Mouse (Mus musculus): ENCODE measurements around the gene Gm4131. TPM values are rescaled to one million over a fixed set of nuclear protein-coding genes. Genes with fewer than 3 reads are reported as not detected.

The Gm4131 gene
- polyA plus RNA-seq, 1 experiment from 2014 or later: not detected

GRCm38 (mm10) chr14:62446385-62447213 is 120.1 kb downstream of the Gm4131 start:
- 62% methylated on average over 7 of the region's 7 CpGs for WGBS (ENCODE audit: insufficient replicate concordance)
- Histone ChIP-seq H3K27ac (ENCODE audit: low read length) (no peak overlapping the region), H3K36me3 (ENCODE audit: control insufficient read depth, insufficient read depth) (no peaks in the 10 kb centered on the region), H3K9ac (ENCODE audit: low read depth, low read length) (no peak overlapping the region), H3K4me3 (ENCODE audit: low read depth, low read length) (no peak overlapping the region), H3K4me2 (ENCODE audit: low read depth, low read length) (no peak overlapping the region), H3K9me3 (replicated peaks; ENCODE audit: control insufficient read depth, low read length) (no peaks in the 10 kb centered on the region), H3K4me1 (ENCODE audit: control insufficient read depth, low read depth, low read length) (no peaks in the 10 kb centered on the region), H3K27me3 (ENCODE audit: control insufficient read depth, insufficient read depth, low read depth, low read length) (no peaks in the 10 kb centered on the region)
- no peak for ATAC-seq (ENCODE audit: low read depth)

DNA sequence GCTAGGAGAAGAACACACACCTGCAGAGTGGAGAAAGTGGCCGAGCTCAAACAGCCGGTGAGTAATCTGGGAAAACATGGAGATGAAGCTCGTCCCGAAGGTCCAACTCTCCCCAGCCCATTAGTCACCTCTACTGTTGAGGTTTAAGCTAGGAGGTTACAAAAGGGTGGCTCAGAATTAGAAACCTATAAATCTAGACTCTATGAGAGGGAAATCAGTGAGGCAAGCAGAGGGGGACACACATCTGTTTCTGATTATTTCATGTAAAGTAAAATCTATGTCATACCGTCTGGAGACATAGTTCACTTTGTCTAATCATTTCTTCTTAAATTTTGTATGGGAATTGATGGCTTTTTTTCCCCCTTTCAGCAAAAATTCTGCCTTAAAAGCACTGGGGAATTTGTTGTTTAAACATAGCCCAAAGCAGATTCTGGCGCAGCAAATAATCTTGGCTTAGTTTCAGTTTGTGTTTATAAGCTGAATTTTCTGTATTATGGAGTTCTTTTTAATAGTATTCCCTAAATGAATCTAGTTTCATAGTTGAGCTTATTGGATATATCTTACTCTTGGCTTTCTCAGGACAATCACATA is 122.8 kb downstream of the Gm4131 start:
- Histone ChIP-seq H3K4me2 (ENCODE audit: low read depth, low read length) (no peak overlapping the region), H3K27ac (ENCODE audit: low read length) (no peak overlapping the region), H3K27me3 (ENCODE audit: control insufficient read depth, insufficient read depth, low read depth, low read length) (no peaks in the 10 kb centered on the region), H3K9me3 (replicated peaks; ENCODE audit: control insufficient read depth, low read length) (no peaks in the 10 kb centered on the region), H3K4me3 (ENCODE audit: low read depth, low read length) (no peak overlapping the region), H3K36me3 (ENCODE audit: control insufficient read depth, insufficient read depth) (no peaks in the 10 kb centered on the region), H3K4me1 (ENCODE audit: control insufficient read depth, low read depth, low read length) (no peaks in the 10 kb centered on the region), H3K9ac (ENCODE audit: low read depth, low read length) (no peak overlapping the region)
- WGBS (ENCODE audit: insufficient replicate concordance): 75% methylated on average over 6 of the region's 6 CpGs
- no peak for ATAC-seq (ENCODE audit: low read depth)

GRCm38 (mm10) chr14:62442971-62443370 is 123.8 kb downstream of the Gm4131 start:
- Histone ChIP-seq H3K27me3 (ENCODE audit: control insufficient read depth, insufficient read depth, low read depth, low read length) (no peaks in the 10 kb centered on the region), H3K36me3 (ENCODE audit: control insufficient read depth, insufficient read depth) (no peaks in the 10 kb centered on the region), H3K27ac (ENCODE audit: low read length) (no peak overlapping the region), H3K9me3 (replicated peaks; ENCODE audit: control insufficient read depth, low read length) (no peaks in the 10 kb centered on the region), H3K4me3 (ENCODE audit: low read depth, low read length) (no peak overlapping the region), H3K4me1 (ENCODE audit: control insufficient read depth, low read depth, low read length) (no peaks in the 10 kb centered on the region), H3K4me2 (ENCODE audit: low read depth, low read length) (no peak overlapping the region), H3K9ac (ENCODE audit: low read depth, low read length) (no peak overlapping the region)
- ATAC-seq (ENCODE audit: low read depth): no peak
- 54% methylated on average over 1 of the region's 1 CpGs for WGBS (ENCODE audit: insufficient replicate concordance)

GRCm38 (mm10) chr14:62440036-62440435 is 126.7 kb downstream of the Gm4131 start:
- H3K4me1 ChIP-seq (ENCODE audit: control insufficient read depth, low read depth, low read length): no peaks in the 10 kb centered on the region
- ATAC-seq (ENCODE audit: low read depth): no peak
- no peak overlapping the region for H3K4me2 ChIP-seq (ENCODE audit: low read depth, low read length)
- no peaks in the 10 kb centered on the region for H3K36me3 ChIP-seq (ENCODE audit: control insufficient read depth, insufficient read depth)
- H3K4me3 ChIP-seq (ENCODE audit: low read depth, low read length): no peak overlapping the region
- no peak overlapping the region for H3K9ac ChIP-seq (ENCODE audit: low read depth, low read length)
- H3K27ac ChIP-seq (ENCODE audit: low read length): no peak overlapping the region
- no peaks in the 10 kb centered on the region for H3K9me3 ChIP-seq (replicated peaks; ENCODE audit: control insufficient read depth, low read length)
- no peaks in the 10 kb centered on the region for H3K27me3 ChIP-seq (ENCODE audit: control insufficient read depth, insufficient read depth, low read depth, low read length)

DNA sequence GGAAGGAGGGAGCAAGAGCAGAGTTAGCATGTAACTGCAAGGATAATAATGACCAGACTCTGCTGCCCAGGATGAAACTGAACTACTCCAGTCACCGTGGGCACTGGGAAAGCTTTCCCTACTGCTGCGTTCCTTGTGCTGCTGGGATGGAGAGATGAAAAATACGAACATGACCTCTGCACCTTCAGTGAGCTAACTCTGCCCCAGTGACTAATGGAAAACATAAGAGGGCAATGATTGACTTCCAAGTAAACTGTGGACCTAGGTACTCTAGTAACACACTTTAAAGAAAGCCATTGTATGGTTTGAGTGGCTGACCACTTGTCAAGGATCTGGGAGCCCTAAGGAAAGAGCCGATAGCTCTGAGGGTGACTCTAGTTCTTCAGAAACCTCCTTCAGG is 128.5 kb downstream of the Gm4131 start:
- WGBS (ENCODE audit: insufficient replicate concordance): 64% methylated on average over 4 of the region's 4 CpGs
- ATAC-seq (ENCODE audit: low read depth): no peak
- Histone ChIP-seq H3K36me3 (ENCODE audit: control insufficient read depth, insufficient read depth) (no peaks in the 10 kb centered on the region), H3K27me3 (ENCODE audit: control insufficient read depth, insufficient read depth, low read depth, low read length) (no peaks in the 10 kb centered on the region), H3K9me3 (replicated peaks; ENCODE audit: control insufficient read depth, low read length) (no peaks in the 10 kb centered on the region), H3K27ac (ENCODE audit: low read length) (no peak overlapping the region), H3K4me1 (ENCODE audit: control insufficient read depth, low read depth, low read length) (no peaks in the 10 kb centered on the region), H3K4me3 (ENCODE audit: low read depth, low read length) (no peak overlapping the region), H3K9ac (ENCODE audit: low read depth, low read length) (no peak overlapping the region), H3K4me2 (ENCODE audit: low read depth, low read length) (no peak overlapping the region)

GRCm38 (mm10) chr14:62437806-62438205 is 128.9 kb downstream of the Gm4131 start:
- Histone ChIP-seq H3K4me1 (ENCODE audit: control insufficient read depth, low read depth, low read length) (no peaks in the 10 kb centered on the region), H3K36me3 (ENCODE audit: control insufficient read depth, insufficient read depth) (no peaks in the 10 kb centered on the region), H3K4me2 (ENCODE audit: low read depth, low read length) (no peak overlapping the region), H3K4me3 (ENCODE audit: low read depth, low read length) (no peak overlapping the region), H3K27ac (ENCODE audit: low read length) (no peak overlapping the region), H3K9me3 (replicated peaks; ENCODE audit: control insufficient read depth, low read length) (no peaks in the 10 kb centered on the region), H3K9ac (ENCODE audit: low read depth, low read length) (no peak overlapping the region), H3K27me3 (ENCODE audit: control insufficient read depth, insufficient read depth, low read depth, low read length) (no peaks in the 10 kb centered on the region)
- 56% methylated on average over 2 of the region's 2 CpGs for WGBS (ENCODE audit: insufficient replicate concordance)
- no peak for ATAC-seq (ENCODE audit: low read depth)

- Histone ChIP-seq H3K27ac (ENCODE audit: low read length) (no peak overlapping the region), H3K4me2 (ENCODE audit: low read depth, low read length) (no peak overlapping the region), H3K36me3 (ENCODE audit: control insufficient read depth, insufficient read depth) (no peaks in the 10 kb centered on the region), H3K4me3 (ENCODE audit: low read depth, low read length) (no peak overlapping the region), H3K9me3 (replicated peaks; ENCODE audit: control insufficient read depth, low read length) (no peaks in the 10 kb centered on the region), H3K9ac (ENCODE audit: low read depth, low read length) (no peak overlapping the region), H3K4me1 (ENCODE audit: control insufficient read depth, low read depth, low read length) (no peaks in the 10 kb centered on the region), H3K27me3 (ENCODE audit: control insufficient read depth, insufficient read depth, low read depth, low read length) (no peaks in the 10 kb centered on the region)
- no peak for ATAC-seq (ENCODE audit: low read depth)
- 55% methylated on average over 2 of the region's 2 CpGs for whole genome bisulfite sequencing (ENCODE audit: insufficient replicate concordance)
Observed at GRCm38 (mm10) chr14:62425277-62425691, 141.4 kb downstream of the Gm4131 start.

DNA sequence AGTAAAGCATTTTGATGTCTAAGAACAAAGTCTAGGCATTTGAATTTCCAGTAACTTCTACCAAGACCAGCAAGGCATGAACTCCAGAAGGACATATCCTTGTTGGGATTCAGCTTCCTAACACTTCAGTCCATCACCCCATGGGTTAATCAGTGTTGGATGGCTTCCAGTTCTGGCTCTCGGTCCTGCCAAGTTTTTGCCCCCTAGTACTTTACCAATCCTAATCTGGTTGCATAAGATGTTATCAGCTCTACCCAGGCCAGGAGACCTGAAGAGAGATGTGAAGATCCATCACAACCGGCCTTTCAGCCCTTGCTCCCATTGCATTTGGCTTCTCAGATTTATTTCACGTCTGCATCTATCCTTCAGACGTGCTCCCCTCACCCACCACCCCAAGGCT is 144.5 kb downstream of the Gm4131 start:
- no peaks in the 10 kb centered on the region for H3K4me1 ChIP-seq (ENCODE audit: control insufficient read depth, low read depth, low read length)
- no peak overlapping the region for H3K4me3 ChIP-seq (ENCODE audit: low read depth, low read length)
- no peak overlapping the region for H3K9ac ChIP-seq (ENCODE audit: low read depth, low read length)
- no peaks in the 10 kb centered on the region for H3K27me3 ChIP-seq (ENCODE audit: control insufficient read depth, insufficient read depth, low read depth, low read length)
- H3K36me3 ChIP-seq (ENCODE audit: control insufficient read depth, insufficient read depth): no peaks in the 10 kb centered on the region
- no peak overlapping the region for H3K4me2 ChIP-seq (ENCODE audit: low read depth, low read length)
- H3K9me3 ChIP-seq (replicated peaks; ENCODE audit: control insufficient read depth, low read length): no peaks in the 10 kb centered on the region
- no peak for ATAC-seq (ENCODE audit: low read depth)
- 50% methylated on average over 4 of the region's 4 CpGs for WGBS (ENCODE audit: insufficient replicate concordance)
- H3K27ac ChIP-seq (ENCODE audit: low read length): no peak overlapping the region

GRCm38 (mm10) chr14:62417501-62417900 is 149.2 kb downstream of the Gm4131 start:
- H3K27ac ChIP-seq (ENCODE audit: low read length): no peak overlapping the region
- H3K4me1 ChIP-seq (ENCODE audit: control insufficient read depth, low read depth, low read length): no peaks in the 10 kb centered on the region
- H3K4me2 ChIP-seq (ENCODE audit: low read depth, low read length): no peak overlapping the region
- H3K4me3 ChIP-seq (ENCODE audit: low read depth, low read length): no peak overlapping the region
- H3K27me3 ChIP-seq (ENCODE audit: control insufficient read depth, insufficient read depth, low read depth, low read length): no peaks in the 10 kb centered on the region
- H3K9ac ChIP-seq (ENCODE audit: low read depth, low read length): no peak overlapping the region
- no peaks in the 10 kb centered on the region for H3K9me3 ChIP-seq (replicated peaks; ENCODE audit: control insufficient read depth, low read length)
- WGBS (ENCODE audit: insufficient replicate concordance): 51% methylated on average over 3 of the region's 3 CpGs
- no peak for ATAC-seq (ENCODE audit: low read depth)
- no peaks in the 10 kb centered on the region for H3K36me3 ChIP-seq (ENCODE audit: control insufficient read depth, insufficient read depth)
